Mouse (Mus musculus) megakaryocyte progenitor cell, adult 5-6 weeks (primary cell): Measurements from ENCODE around the gene Gm42669. TPM values are rescaled to one million over a fixed set of nuclear protein-coding genes. Genes with fewer than 3 reads are reported as not detected.

Experiments
- total RNA-seq, 2 experiments: library from RNA; stranded (forward) in 1 of 2; stranded (reverse) in 1 of 2; fragments of 157-497, 149-512 nt in 1 of 2; fragments of 200-1000 nt in 1 of 2; gene quantifications; 2 replicates each; pipeline versions ENCODE4 v1.2.3 to v1.2.4; 2015 to 2017

Gm42669 gene
- total RNA-seq, 2 experiments from 2014 or later: 0.15 to 0.62 TPM

Other genes starting within 250 kb of the Gm42669 start
- gene Tgfbr3, start 218.0 kb upstream of the Gm42669 start, total RNA-seq (2015): 2.4 and 5.6 TPM in 2 replicates
- gene Tgfbr3, start 218.0 kb upstream of the Gm42669 start, total RNA-seq (2017): 1.7 and 2.8 TPM in 2 replicates
- 0.05 and 0.68 TPM in 2 replicates for gene Brdt, start 176.5 kb upstream of the Gm42669 start, total RNA-seq (2015)
- 0.30 and 0.58 TPM in 2 replicates for gene Brdt, start 176.5 kb upstream of the Gm42669 start, total RNA-seq (2017)
- not detected in 2 replicates for gene Ephx4, start 104.9 kb upstream of the Gm42669 start, total RNA-seq (2015)
- not detected in 2 replicates for gene Ephx4, start 104.9 kb upstream of the Gm42669 start, total RNA-seq (2017)
- not detected in 2 replicates for gene Lpcat2b, start 76.1 kb upstream of the Gm42669 start, total RNA-seq (2015)
- not detected in 2 replicates for gene Lpcat2b, start 76.1 kb upstream of the Gm42669 start, total RNA-seq (2017)
- 4.4 and 6.7 TPM in 2 replicates for gene Btbd8, start 69.6 kb upstream of the Gm42669 start, total RNA-seq (2015)
- 5.5 and 6.1 TPM in 2 replicates for gene Btbd8, start 69.6 kb upstream of the Gm42669 start, total RNA-seq (2017)
- 0.02 TPM in 1 of 2 replicates, not detected in the other for gene 1700028K03Rik, start 27.1 kb downstream of the Gm42669 start, total RNA-seq (2015)
- not detected in 2 replicates for gene 1700028K03Rik, start 27.1 kb downstream of the Gm42669 start, total RNA-seq (2017)
- 18.4 and 24.5 TPM in 2 replicates for gene Rpap2, start 89.8 kb downstream of the Gm42669 start, total RNA-seq (2015)
- gene Rpap2, start 89.8 kb downstream of the Gm42669 start, total RNA-seq (2017): 19.8 and 33.4 TPM in 2 replicates
- gene Glmn, start 90.3 kb downstream of the Gm42669 start, total RNA-seq (2015): 18.8 and 25.8 TPM in 2 replicates
- 11.4 and 13.9 TPM in 2 replicates for gene Glmn, start 90.3 kb downstream of the Gm42669 start, total RNA-seq (2017)
- 45.2 and 47.9 TPM in 2 replicates for gene Gfi1, start 218.4 kb downstream of the Gm42669 start, total RNA-seq (2015)
- gene Gfi1, start 218.4 kb downstream of the Gm42669 start, total RNA-seq (2017): 57.9 and 61.6 TPM in 2 replicates